ENCODE assay signal across 8 mouse cellular contexts in genomic region chr8:71487691-71488445, GRCm38 (mm10). TPM values are rescaled to one million over a fixed set of nuclear protein-coding genes. Genes with fewer than 3 reads are reported as not detected.
DNase-seq lines count a peak whose midpoint lies in the region; ATAC-seq and TF ChIP-seq lines count a peak whose summit lies in the region.

Gene Gtpbp3, plus strand, starts transcription at chr8:71488103.

- no peaks in the 10 kb centered on the region for H3K9me3 ChIP-seq in erythroblast, embryonic 14.5 days (ENCODE audit: control insufficient read depth, low read length)
- H3K9me3 ChIP-seq in heart, embryonic 13.5 days = no peaks in the 10 kb centered on the region
- no peaks in the 10 kb centered on the region for H3K9me3 ChIP-seq in liver, embryonic 13.5 days (replicated peaks)

- H3K27me3 ChIP-seq in C2C12 (ENCODE audit: control insufficient read depth, insufficient read depth, insufficient read length) = no peaks in the 10 kb centered on the region
- H3K27me3 ChIP-seq in erythroblast, embryonic 14.5 days (ENCODE audit: control insufficient read depth) = peaks cover 3% of the 10 kb centered on the region; the same call in 1 of the 2 replicates
- peaks cover 6% of the 10 kb centered on the region; the same call in 1 of the 2 replicates for H3K27me3 ChIP-seq in heart, embryonic 13.5 days (replicated peaks)
- no peaks in the 10 kb centered on the region; the same call in 1 of the 2 replicates for H3K27me3 ChIP-seq in liver, embryonic 13.5 days
- H3K27me3 ChIP-seq in splenic B cell, adult 2 months (ENCODE audit: control insufficient read depth, insufficient read depth, low read length, poor library complexity, severe bottlenecking) = no peaks in the 10 kb centered on the region

- peak within 1 kb of the TSS; percentile 69 for H3K27ac ChIP-seq in bone marrow, adult 2 months (ENCODE audit: control insufficient read depth, insufficient read depth, low read depth, low read length, poor library complexity)
- peak within 1 kb of the TSS; percentile 92 for H3K27ac ChIP-seq in heart, embryonic 13.5 days (replicated peaks)
- H3K27ac ChIP-seq in liver, embryonic 13.5 days = peak within 1 kb of the TSS; percentile 79

- no peak for ATAC-seq in heart, embryonic 13.5 days (ENCODE audit: extremely low read depth, insufficient number of reproducible peaks, low FRiP score, low TSS enrichment)
- peak; percentile 44 for ATAC-seq in liver, embryonic 13.5 days (ENCODE audit: low read depth)

- WGBS in bone marrow, adult 2 months = under 1% methylated on average over 33 of the region's 33 CpGs
- WGBS in heart, embryonic 13.5 days = 1% methylated on average over 33 of the region's 33 CpGs
- under 1% methylated on average over 33 of the region's 33 CpGs for WGBS in liver, embryonic 13.5 days (ENCODE audit: insufficient replicate concordance)

- H3K4me2 ChIP-seq in heart, embryonic 13.5 days = peak within 1 kb of the TSS; percentile 99
- peak within 1 kb of the TSS; percentile 99 for H3K4me2 ChIP-seq in liver, embryonic 13.5 days

- peaks cover 15% of the 10 kb centered on the region for H3K79me3 ChIP-seq in C2C12 (ENCODE audit: low read depth)

- H3K79me2 ChIP-seq in C2C12 (ENCODE audit: control insufficient read depth, insufficient read depth) = peaks cover 50% of the 10 kb centered on the region

- H3K9ac ChIP-seq in heart, embryonic 13.5 days = peak within 1 kb of the TSS; percentile 91
- H3K9ac ChIP-seq in liver, embryonic 13.5 days = peak within 1 kb of the TSS; percentile 84

- TF ChIP-seq CTCF in C2C12 (IDR thresholded peaks at IDR 0.05; ENCODE audit: control insufficient read depth, insufficient read depth, insufficient read length) = no peak
- TF ChIP-seq CTCF in bone marrow, adult 2 months (IDR thresholded peaks at IDR 0.05; ENCODE audit: control insufficient read depth, insufficient read depth, low read length) = no peak

- peak within 1 kb of the TSS; percentile 83 for H3ac ChIP-seq in C2C12 (ENCODE audit: control insufficient read depth, insufficient read length, low read depth)

- H3K4me3 ChIP-seq in C2C12 (ENCODE audit: insufficient read depth, poor library complexity, severe bottlenecking) = peak within 1 kb of the TSS; percentile 68
- H3K4me3 ChIP-seq in bone marrow, adult 2 months (replicated peaks; ENCODE audit: control insufficient read depth, low read depth, low read length) = peak within 1 kb of the TSS; percentile 85
- peak within 1 kb of the TSS; percentile 85 for H3K4me3 ChIP-seq in erythroblast, embryonic 14.5 days (replicated peaks)
- peak within 1 kb of the TSS; percentile 79 for H3K4me3 ChIP-seq in heart, embryonic 13.5 days
- H3K4me3 ChIP-seq in liver, embryonic 13.5 days (replicated peaks) = peak within 1 kb of the TSS; percentile 83

- no peak; the same call in 1 of the 2 replicates for TF ChIP-seq POLR2A in bone marrow, adult 2 months (IDR thresholded peaks at IDR 0.05; ENCODE audit: borderline replicate concordance, control insufficient read depth, low read depth, low read length)

- peak; percentile 90 for DNase-seq in kidney, postnatal 10 days
- peak; percentile 64 for DNase-seq in liver, embryonic 13.5 days
- DNase-seq in natural killer cell, adult 2 months (ENCODE audit: low spot score in 2 of 2) = peak; percentile 62 to 79
- peak; percentile 72 for DNase-seq in splenic B cell, adult 2 months (ENCODE audit: low read depth, low spot score)

- peaks cover 3% of the 10 kb centered on the region for H3K4me1 ChIP-seq in bone marrow, adult 2 months (ENCODE audit: control insufficient read depth, insufficient read depth, low read length)
- H3K4me1 ChIP-seq in erythroblast, embryonic 14.5 days (ENCODE audit: control insufficient read depth) = peaks cover 64% of the 10 kb centered on the region
- H3K4me1 ChIP-seq in heart, embryonic 13.5 days = peaks cover 25% of the 10 kb centered on the region
- peaks cover 55% of the 10 kb centered on the region for H3K4me1 ChIP-seq in liver, embryonic 13.5 days (replicated peaks)

- peaks cover 31% of the 10 kb centered on the region for H3K36me3 ChIP-seq in C2C12 (ENCODE audit: control insufficient read depth, insufficient read depth)
- H3K36me3 ChIP-seq in erythroblast, embryonic 14.5 days (ENCODE audit: control insufficient read depth) = peaks cover 28% of the 10 kb centered on the region
- H3K36me3 ChIP-seq in heart, embryonic 13.5 days = peaks cover 33% of the 10 kb centered on the region
- H3K36me3 ChIP-seq in liver, embryonic 13.5 days = peaks cover 30% of the 10 kb centered on the region
- H3K36me3 ChIP-seq in splenic B cell, adult 2 months (ENCODE audit: control insufficient read depth, insufficient read depth, low read length, poor library complexity, severe bottlenecking) = no peaks in the 10 kb centered on the region; the same call in 1 of the 2 replicates

TF ChIP-seq in C2C12, 6 proteins besides CTCF, POLR2A, EP300 and RAD21:
- TF ChIP-seq MAX (IDR thresholded peaks at IDR 0.05) = no peak
- no peak for TF ChIP-seq MYOG (IDR thresholded peaks at IDR 0.05; ENCODE audit: control insufficient read depth, extremely low read depth, insufficient read length)
- TF ChIP-seq MYOD1 (IDR thresholded peaks at IDR 0.05; ENCODE audit: control insufficient read depth, insufficient read length, low read depth) = no peak
- TF ChIP-seq USF1 (IDR thresholded peaks at IDR 0.05; ENCODE audit: low read depth) = no peak
- no peak for TF ChIP-seq CEBPB (IDR thresholded peaks at IDR 0.05; ENCODE audit: low read depth)
- no peak for TF ChIP-seq FOSL1 (IDR thresholded peaks at IDR 0.05; ENCODE audit: insufficient read depth, low read length, poor library complexity, severe bottlenecking)

RNA-seq across cellular contexts. Expression of gene Gtpbp3, which starts in this region (rescaled TPM):
- 21.4 TPM for polyA plus RNA-seq in C2C12 (2012; fragmentation: generic; extraction: Trizol)
- polyA plus RNA-seq in bone marrow, adult 2 months (2011; ENCODE audit: insufficient read depth, insufficient read length, low replicate concordance, missing spikeins) = 6.3 and 7.9 TPM in 2 replicates
- polyA plus RNA-seq in erythroblast, embryonic 14.5 days (2012) = 1.2 and 1.4 TPM in 2 replicates
- 11.6 and 12.6 TPM in 2 replicates for polyA plus RNA-seq in heart, embryonic 13.5 days (2015; fragmentation: Nextera tagmentation; extraction: Ambion mirVana)
- polyA plus RNA-seq in liver, embryonic 13.5 days (2015; fragmentation: Nextera tagmentation; extraction: Ambion mirVana) = 6.8 and 7.3 TPM in 2 replicates
